Mouse (Mus musculus) T-helper 17 cell (primary cell): Measurements from ENCODE around the gene Rpsa.

Source experiments
- in situ Hi-C, 2 experiments: fragments of 300-600 bp; cut with MboI, MseI; formaldehyde crosslinking; loops; 1 replicate in 1 of 2; 2 replicates in 1 of 2; pipeline ENCODE4 v1.15.1; 2025; ENCODE audit warnings: high pct_unique_total_duplicates in 2 of 2

The Rpsa gene

GRCm38 (mm10) chr9:120151152-120151551, 23.7 kb downstream of the Rpsa start:
- in situ Hi-C loops, result no loop called here

GRCm38 (mm10) chr9:120151906-120152399, 24.5 kb downstream of the Rpsa start:
- in situ Hi-C loops, result no loop called here

GRCm38 (mm10) chr9:120158047-120158446, 30.6 kb downstream of the Rpsa start:
- in situ Hi-C loops, result no loop called here

- in situ Hi-C loops, result no loop called here
Observed at GRCm38 (mm10) chr9:120163862-120164261, 36.4 kb downstream of the Rpsa start.

GRCm38 (mm10) chr9:120167826-120168225, 40.3 kb downstream of the Rpsa start:
- in situ Hi-C loops, result no loop called here

GRCm38 (mm10) chr9:120171295-120171694, 43.8 kb downstream of the Rpsa start:
- in situ Hi-C loops, result loop anchor here (5.0 kb wide), 2 partner anchors 34 to 144 kb away; no protein-coding TSS in a partner anchor

- in situ Hi-C loops, result loop anchor here (5.0 kb wide), 2 partner anchors 37 to 147 kb away; no protein-coding TSS in a partner anchor
Observed at GRCm38 (mm10) chr9:120174436-120175137, 47.1 kb downstream of the Rpsa start.

- in situ Hi-C loops, result no loop called here
Observed at GRCm38 (mm10) chr9:120178813-120179212, 51.3 kb downstream of the Rpsa start.
